Mouse (Mus musculus) kidney, adult 2 months (tissue): ENCODE data around the gene Arl5b. TPM values are rescaled to one million over a fixed set of nuclear protein-coding genes. Genes with fewer than 3 reads are reported as not detected.

Experiments
- DNase-seq: peaks from one replicate; pipeline ENCODE4 v3.0.0; 2021
- H3K27ac ChIP-seq: fragments of 200-500 bp; 2 replicates; pipeline ENCODE4 v1.5.1; 2012; ENCODE audit warnings: low read depth, low read length, control low read depth, inconsistent platforms; ENCODE audit not compliant: insufficient read depth
- H3K27me3 ChIP-seq: fragments of 200-500 bp; replicated peaks from 2 replicates; pipeline ENCODE4 v1.6.1; 2012; ENCODE audit warnings: mild to moderate bottlenecking, moderate library complexity, low read length, inconsistent platforms; ENCODE audit not compliant: control insufficient read depth, insufficient read depth
- H3K36me3 ChIP-seq: fragments of 200-500 bp; 2 replicates; pipeline ENCODE4 v1.6.1; 2012; ENCODE audit warnings: mild to moderate bottlenecking, moderate library complexity, low read length, inconsistent platforms; ENCODE audit not compliant: control insufficient read depth, insufficient read depth
- H3K4me1 ChIP-seq: fragments of 200-500 bp; 2 replicates; pipeline ENCODE4 v1.6.1; 2011; ENCODE audit warnings: low read length; ENCODE audit not compliant: control insufficient read depth, insufficient read depth
- H3K4me3 ChIP-seq: fragments of 200-500 bp; 2 replicates; pipeline ENCODE4 v1.5.1; 2011; ENCODE audit warnings: mild to moderate bottlenecking, low read depth, low read length, control low read depth; ENCODE audit not compliant: insufficient read depth
- CTCF ChIP-seq: fragments of 200-500 bp; conservative IDR thresholded peaks from 2 replicates; pipeline ENCODE4 v1.5.1; 2011; ENCODE audit warnings: low read depth, mild to moderate bottlenecking, control low read depth, low read length, moderate library complexity, mixed read lengths; ENCODE audit not compliant: insufficient read depth, insufficient read length
- POLR2A ChIP-seq: fragments of 200-500 bp; IDR thresholded peaks from one replicate; pipeline ENCODE4 v1.6.1; 2011; ENCODE audit warnings: low read depth, low read length, control low read depth
- WGBS: fragments of 180-500 bp; shearing (Covaris S2); methylation state at CpG from one replicate; pipeline ENCODE4 v1.1.7; 2018; 5-methylcytosine and 5-hydroxymethylcytosine counted together
- polyA plus RNA-seq: library from polyadenylated mRNA; depleted of rRNA; stranded (reverse); fragments of >200 nt; gene quantifications from 2 replicates; pipeline ENCODE4 v1.2.3, GENCODE M21; 2012

Gene Arl5b
- polyA plus RNA-seq, 1 experiment, result 5.8 TPM

DNA sequence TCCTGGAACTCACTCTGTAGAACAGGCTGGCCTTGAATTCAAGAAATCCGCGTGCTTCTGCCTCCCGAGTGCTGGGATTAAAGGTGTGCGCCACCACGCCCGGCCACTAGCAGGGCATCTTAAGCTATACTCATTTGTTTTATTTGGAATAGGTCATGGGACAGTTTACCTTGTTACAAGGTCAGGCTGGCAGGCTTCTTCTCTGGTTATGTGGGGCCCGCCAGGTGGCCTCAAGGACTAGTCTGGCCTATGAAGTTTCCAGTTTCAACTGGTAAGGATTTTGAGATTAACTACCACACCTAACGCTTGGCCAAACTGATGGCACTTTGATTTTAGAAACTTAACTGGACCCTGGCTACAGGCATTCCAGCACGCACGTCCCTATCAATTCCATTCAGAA, 5.3 kb downstream of the Arl5b start:
- DNase-seq, result no peak
- TF ChIP-seq POLR2A, result no peak
- no peak for TF ChIP-seq CTCF
- H3K27ac ChIP-seq, result peak overlapping the region; percentile 99
- 12% methylated on average over 10 of the region's 10 CpGs for WGBS
- H3K27me3 ChIP-seq, result no peaks in the 10 kb centered on the region
- peaks cover 7% of the 10 kb centered on the region; the same call in 1 of the 2 replicates for H3K4me1 ChIP-seq
- H3K36me3 ChIP-seq, result no peaks in the 10 kb centered on the region
- H3K4me3 ChIP-seq, result peak overlapping the region; percentile 93

DNA sequence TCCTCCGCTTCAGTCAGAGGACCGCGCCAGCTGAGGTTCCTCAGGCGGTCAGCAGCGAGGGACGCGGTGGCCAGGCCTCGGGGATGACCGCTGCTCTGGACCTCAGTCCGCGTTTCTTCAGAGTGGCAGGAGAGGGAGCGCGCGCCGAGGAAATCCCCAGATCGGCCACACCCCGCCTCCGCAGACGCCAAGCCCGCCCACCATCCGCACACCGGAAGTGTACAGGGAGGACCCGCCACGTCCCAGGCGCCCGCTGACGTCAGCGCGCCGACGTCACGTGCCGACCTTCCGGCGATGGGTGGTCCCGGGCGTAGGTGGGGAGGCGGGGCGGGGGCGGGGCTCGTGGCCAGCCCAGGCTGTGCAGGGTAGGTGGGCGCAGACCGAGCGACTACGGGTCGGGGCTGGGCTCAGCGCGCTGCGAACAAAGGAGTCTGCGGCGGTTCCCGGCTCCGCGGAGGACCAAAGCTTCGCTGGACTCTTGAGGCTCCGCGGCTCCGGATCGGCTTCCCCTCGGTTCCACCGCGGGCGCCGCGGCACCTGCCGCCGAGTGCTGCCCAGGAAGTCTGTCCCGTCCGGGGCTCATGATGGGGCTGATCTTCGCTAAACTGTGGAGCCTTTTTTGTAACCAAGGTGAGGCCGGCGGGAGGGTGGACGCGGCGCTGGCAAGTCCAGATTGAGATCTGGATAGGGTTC, 5.9 kb downstream of the Arl5b start, which contains the start of gene Nsun6:
Gene Nsun6 (minus strand): TSS at position 125 of the 693 bp plus-strand sequence.
- peaks cover 7% of the 10 kb centered on the region; the same call in 1 of the 2 replicates for H3K4me1 ChIP-seq
- no peaks in the 10 kb centered on the region for H3K27me3 ChIP-seq
- peak within 1 kb of the TSS; percentile 99 for H3K27ac ChIP-seq
- TF ChIP-seq POLR2A (peak; percentile 88), CTCF (peak; percentile 43)
- no peaks in the 10 kb centered on the region for H3K36me3 ChIP-seq
- H3K4me3 ChIP-seq, result peak within 1 kb of the TSS; percentile 93
- under 1% methylated on average over 75 of the region's 75 CpGs for WGBS
- peak; percentile 99 for DNase-seq

DNA sequence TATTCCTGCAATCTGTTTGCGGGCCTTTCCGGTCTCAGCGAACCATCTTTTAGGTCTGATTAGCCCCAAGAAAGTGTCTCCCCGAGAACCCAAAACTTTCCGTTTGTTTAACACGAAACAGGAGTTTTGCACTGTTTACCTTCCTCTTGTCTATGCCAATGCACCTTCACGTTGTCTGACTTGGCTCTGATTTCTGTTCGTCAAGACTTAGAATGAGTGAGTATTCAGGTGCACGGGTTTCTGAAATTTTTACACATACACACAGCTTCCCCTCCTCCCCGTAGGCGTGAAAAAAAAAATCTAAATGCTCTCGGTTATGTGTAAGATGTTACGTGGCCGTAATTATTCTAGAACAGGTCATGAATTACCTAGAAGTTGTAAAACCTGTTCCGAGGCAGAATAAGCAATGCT, 6.6 kb downstream of the Arl5b start:
- H3K4me1 ChIP-seq, result peaks cover 7% of the 10 kb centered on the region; the same call in 1 of the 2 replicates
- H3K27ac ChIP-seq, result peak overlapping the region; percentile 25
- TF ChIP-seq CTCF, result no peak
- TF ChIP-seq POLR2A, result no peak
- H3K27me3 ChIP-seq, result no peaks in the 10 kb centered on the region
- peak; percentile 35 for DNase-seq
- WGBS, result under 1% methylated on average over 15 of the region's 15 CpGs
- H3K36me3 ChIP-seq, result no peaks in the 10 kb centered on the region
- H3K4me3 ChIP-seq, result peak overlapping the region; percentile 67

DNA sequence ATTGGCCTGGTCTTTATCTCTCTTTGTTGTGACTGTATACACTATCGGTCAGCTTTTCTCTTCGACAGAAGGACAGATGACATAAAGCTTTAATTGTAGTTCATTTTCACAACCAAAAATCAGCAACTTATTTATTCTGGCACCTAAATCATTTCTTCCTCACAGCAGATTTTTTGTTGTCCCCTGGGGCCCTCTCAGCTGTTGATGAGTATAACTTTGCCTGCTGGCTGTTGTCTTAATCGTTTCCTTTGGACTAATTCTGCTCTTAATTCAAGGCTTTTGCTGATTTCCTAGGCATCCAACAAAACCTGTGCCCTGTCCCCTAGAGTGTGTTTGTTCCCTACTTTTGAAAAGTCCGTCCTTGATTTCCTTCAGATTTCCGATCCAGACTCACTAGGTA, 9.0 kb downstream of the Arl5b start:
- 71% methylated on average over 5 of the region's 5 CpGs for WGBS
- peaks cover 7% of the 10 kb centered on the region; the same call in 1 of the 2 replicates for H3K4me1 ChIP-seq
- DNase-seq, result peak; percentile 19
- no peaks in the 10 kb centered on the region for H3K27me3 ChIP-seq
- H3K36me3 ChIP-seq, result no peaks in the 10 kb centered on the region
- no peak overlapping the region for H3K4me3 ChIP-seq
- no peak overlapping the region for H3K27ac ChIP-seq
- TF ChIP-seq CTCF (no peak), POLR2A (no peak)

- Histone ChIP-seq H3K27me3 (no peaks in the 10 kb centered on the region), H3K36me3 (no peaks in the 10 kb centered on the region), H3K4me1 (peaks cover 14% of the 10 kb centered on the region), H3K4me3 (no peak overlapping the region), H3K27ac (no peak overlapping the region)
- WGBS, result 73% methylated on average over 3 of the region's 3 CpGs
- DNase-seq, result no peak
- TF ChIP-seq CTCF (no peak), POLR2A (no peak)
These were observed 11.7 kb downstream of the Arl5b start for GRCm38 (mm10) chr2:15060856-15061255.

GRCm38 (mm10) chr2:15063815-15064214, 14.6 kb downstream of the Arl5b start:
- TF ChIP-seq POLR2A, result no peak
- TF ChIP-seq CTCF, result no peak
- Histone ChIP-seq H3K4me1 (peaks cover 11% of the 10 kb centered on the region), H3K36me3 (no peaks in the 10 kb centered on the region), H3K4me3 (no peak overlapping the region), H3K27ac (no peak overlapping the region), H3K27me3 (no peaks in the 10 kb centered on the region)
- WGBS, result 20% methylated on average over 1 of the region's 1 CpGs
- no peak for DNase-seq
